Mouse (Mus musculus) common myeloid progenitor, adult 5-6 weeks (primary cell): Measurements from ENCODE around the gene 4933428G20Rik. TPM values are rescaled to one million over a fixed set of nuclear protein-coding genes. Genes with fewer than 3 reads are reported as not detected.
A peak's percentile ranks its signal among the peaks of the same experiment; 100 is the strongest.

ENCODE experiments used
- ATAC-seq: replicated peaks from 2 replicates; pipeline ENCODE4 v1.8.0; 2016; ENCODE audit warnings: low read depth, mild to moderate bottlenecking, moderate TSS enrichment, inconsistent platforms; ENCODE audit not compliant: poor library complexity, severe bottlenecking
- total RNA-seq: library from RNA; stranded (forward); fragments of 200-1000, 187-1606 nt; gene quantifications from 2 replicates; pipeline ENCODE4 v1.2.3, GENCODE M21; 2017

The 4933428G20Rik gene
- total RNA-seq, 1 experiment from 2014 or later, result not detected

GRCm38 (mm10) chr11:97534442-97535307, 34.5 kb upstream of the 4933428G20Rik start:
- no peak for ATAC-seq

GRCm38 (mm10) chr11:97533653-97534052, 33.5 kb upstream of the 4933428G20Rik start:
- ATAC-seq, result no peak

- ATAC-seq, result peak; percentile 66
These were observed 32.9 kb upstream of the 4933428G20Rik start for GRCm38 (mm10) chr11:97532950-97533582.

DNA sequence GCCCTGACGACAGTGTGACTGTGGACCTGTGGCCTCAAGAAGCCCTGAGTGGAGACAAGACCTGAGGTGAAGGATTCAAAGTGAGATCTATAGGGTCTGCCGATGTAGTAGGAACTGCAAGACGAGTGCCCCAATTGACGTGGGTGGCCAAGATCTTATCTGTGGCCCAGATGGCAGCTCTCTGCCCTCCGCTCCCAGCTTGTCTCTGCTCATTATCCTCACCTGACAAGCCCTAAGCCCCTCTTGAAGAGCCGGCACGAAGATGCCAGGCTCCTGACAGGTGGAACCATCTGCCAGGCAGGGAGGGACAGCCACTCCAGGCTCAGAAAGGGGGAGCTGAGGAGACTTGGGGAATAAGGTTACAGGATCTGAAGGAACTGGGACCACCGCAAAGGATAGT, 32.2 kb upstream of the 4933428G20Rik start:
- ATAC-seq, result 0 out of 2 replicates have a peak, but pooled peaks have one; percentile 2

- peak; percentile 81 for ATAC-seq
These were observed 31.5 kb upstream of the 4933428G20Rik start for GRCm38 (mm10) chr11:97531381-97532260.

DNA sequence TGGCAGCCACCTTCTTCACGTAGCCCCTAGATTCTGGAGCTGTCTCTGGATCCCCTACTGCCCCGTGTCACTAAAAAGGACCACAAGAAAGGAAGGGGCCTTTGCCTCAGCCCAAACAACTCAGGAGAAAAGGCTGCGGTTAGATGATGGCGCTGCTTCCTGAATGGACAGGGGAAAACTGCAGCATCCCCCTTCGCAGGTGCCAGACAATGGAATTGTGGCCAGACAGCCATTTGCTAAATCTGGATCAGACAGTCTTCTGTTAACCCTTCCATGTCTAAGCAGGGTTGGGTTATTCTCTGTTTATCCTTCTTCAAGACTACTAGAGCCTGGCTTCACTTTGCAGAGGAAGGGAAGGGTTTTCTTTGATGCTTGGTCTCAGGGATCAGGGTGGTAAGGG, 30.8 kb upstream of the 4933428G20Rik start:
- no peak for ATAC-seq

DNA sequence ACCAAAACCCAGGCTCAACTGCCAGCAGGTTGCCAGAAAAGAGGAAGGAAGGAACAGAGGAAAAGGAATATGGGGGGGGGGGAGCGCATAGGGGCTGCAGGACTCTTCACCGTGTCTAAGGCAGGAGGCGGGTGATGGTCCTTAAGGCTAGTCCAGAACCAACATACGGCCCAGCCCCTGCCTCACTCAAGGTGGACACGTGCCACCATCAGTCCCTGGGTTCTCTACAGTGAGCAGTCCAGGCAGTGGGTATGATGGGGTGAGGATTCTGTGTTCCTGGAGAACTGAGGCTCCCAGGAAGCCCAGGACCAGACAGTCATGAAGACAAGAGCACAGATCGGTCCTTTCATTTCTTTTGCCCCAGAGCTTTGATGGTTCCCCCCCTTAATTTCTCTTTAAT, 29.9 kb upstream of the 4933428G20Rik start:
- no peak for ATAC-seq

- no peak for ATAC-seq
These were observed 28.2 kb upstream of the 4933428G20Rik start for GRCm38 (mm10) chr11:97528282-97528808.

GRCm38 (mm10) chr11:97525313-97525712, 25.2 kb upstream of the 4933428G20Rik start:
- no peak for ATAC-seq

DNA sequence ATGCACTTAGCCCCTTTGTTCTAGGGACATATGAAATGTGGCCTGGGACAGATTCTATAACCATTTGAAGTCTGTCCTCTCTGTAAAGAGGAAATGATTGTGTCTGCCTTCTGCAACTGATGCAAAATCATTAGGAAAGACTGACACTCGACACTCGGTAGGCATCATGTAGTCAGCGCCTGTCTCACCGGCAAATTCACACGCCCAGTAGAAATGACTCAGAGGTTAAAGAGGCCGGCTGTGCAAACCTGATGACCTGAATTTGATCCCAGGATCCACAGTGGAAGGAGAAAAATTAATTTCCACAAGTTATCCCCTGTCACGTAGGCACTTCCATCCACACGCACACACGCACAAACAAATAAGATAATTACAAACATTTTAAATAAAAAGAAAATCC, 24.2 kb upstream of the 4933428G20Rik start:
- ATAC-seq, result no peak

- no peak for ATAC-seq
These were observed 23.7 kb upstream of the 4933428G20Rik start for GRCm38 (mm10) chr11:97523827-97524261.

DNA sequence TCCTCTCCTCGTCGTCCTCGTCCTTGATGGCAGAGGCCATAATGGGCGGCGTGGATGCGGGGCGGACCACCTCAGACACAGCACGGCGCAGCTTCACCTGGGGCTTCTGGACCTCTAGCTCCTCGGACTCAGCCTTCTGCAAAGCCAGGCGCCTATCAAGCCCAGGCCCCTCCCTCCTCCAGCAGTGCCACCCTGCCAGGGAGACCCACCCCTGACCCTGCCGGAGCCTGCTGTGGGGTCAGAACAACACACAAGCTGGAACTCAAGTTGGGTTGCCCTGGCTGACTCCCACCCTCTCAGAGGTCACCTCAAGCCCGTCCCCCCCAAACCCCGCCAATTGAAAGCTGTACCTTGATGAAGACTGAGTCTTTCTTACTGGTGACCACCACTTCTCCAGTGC, 23.0 kb upstream of the 4933428G20Rik start:
- no peak for ATAC-seq

GRCm38 (mm10) chr11:97521741-97522474, 21.8 kb upstream of the 4933428G20Rik start:
- no peak for ATAC-seq

- ATAC-seq, result no peak
These were observed 20.4 kb upstream of the 4933428G20Rik start for GRCm38 (mm10) chr11:97520541-97520940.

DNA sequence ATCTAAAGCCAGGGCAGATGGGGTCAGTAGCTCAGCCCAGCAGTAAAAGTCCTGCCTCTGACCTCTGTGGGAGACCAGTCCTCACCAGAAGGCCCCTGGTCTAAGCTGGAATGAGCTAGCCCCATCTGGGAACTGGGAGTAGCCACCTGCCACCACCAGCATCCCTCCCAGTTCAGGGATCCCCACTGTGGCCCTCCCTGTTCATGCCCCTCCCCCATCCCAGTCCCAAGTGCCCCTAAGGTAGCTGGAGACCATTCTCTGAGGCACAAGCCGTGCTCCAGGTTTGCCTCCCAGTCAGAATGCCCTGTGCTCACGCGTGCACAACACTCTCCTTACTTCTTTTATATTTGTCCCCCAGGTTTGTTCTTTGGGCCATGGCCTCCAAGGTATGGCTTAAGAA, 12.9 kb upstream of the 4933428G20Rik start:
- ATAC-seq, result no peak

DNA sequence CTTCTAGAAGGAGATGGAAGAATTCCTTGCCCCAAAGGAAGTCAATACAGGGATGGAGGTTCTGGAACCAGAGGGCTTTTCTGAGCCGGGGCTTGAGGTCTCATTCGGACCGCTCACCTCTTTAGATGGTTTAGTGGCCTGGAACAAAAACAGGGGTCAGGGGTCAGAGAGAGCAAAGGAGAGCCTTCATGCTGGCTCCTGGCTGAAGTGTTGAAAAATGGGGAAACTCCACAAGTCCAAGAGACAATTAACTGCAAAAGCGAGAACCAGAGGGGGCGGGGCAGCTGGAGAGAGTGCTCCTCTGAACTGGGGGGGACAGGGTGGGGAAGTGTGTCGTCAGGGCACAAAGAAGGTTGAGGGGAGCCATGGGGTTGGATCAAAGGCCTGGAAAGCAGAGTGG, 12.4 kb upstream of the 4933428G20Rik start:
- ATAC-seq, result no peak

- ATAC-seq, result no peak
These were observed 11.7 kb upstream of the 4933428G20Rik start for GRCm38 (mm10) chr11:97511661-97512369.

DNA sequence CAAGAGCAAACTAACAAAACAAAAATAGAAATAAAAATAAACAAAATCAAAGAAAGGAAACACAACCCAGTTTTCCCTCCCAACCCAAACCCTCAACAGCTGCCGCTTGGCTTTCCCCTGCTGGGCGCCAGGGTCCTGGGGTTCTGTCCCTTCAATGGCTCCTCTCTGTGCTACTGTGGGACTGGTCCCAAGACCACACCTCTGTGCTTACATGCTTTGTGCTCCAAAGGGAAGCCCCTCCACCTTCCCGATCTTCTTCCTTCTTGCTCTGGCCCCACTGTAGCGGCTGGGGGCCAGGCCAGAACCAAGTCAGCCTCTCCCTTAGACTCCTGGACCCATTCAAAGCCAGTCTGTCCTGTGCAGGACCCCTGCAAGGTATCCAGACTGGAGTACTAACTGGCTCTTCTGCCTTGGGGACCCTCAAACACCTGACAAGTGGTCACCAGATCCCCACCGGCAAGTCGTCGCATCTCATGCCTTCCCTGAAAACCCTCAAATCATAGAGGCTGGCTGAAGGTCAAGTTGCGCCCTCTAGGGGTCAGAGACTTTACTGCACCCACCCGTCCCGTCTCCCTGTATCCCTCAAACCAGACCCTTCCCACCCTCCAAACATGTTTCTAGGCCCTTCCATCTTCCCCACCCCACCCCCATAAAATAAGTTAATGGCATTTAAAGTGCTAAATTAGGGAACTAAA, 11.0 kb upstream of the 4933428G20Rik start:
- ATAC-seq, result peak; percentile 77
